Comparison of ENCODE assay signal across 17 mouse cellular contexts in genomic region chr13:30193363-30193762, GRCm38 (mm10). TPM values are rescaled to one million over a fixed set of nuclear protein-coding genes. Genes with fewer than 3 reads are reported as not detected.
A peak's percentile ranks its signal among the peaks of the same experiment; 100 is the strongest.
DNase-seq lines count a peak whose midpoint lies in the region; ATAC-seq lines count a peak whose summit lies in the region.
"Had no signal": no experiment of that assay in that cellular context is flagged by ENCODE, and none has a peak within 500 bp of the region (broad histone marks: within the 10 kb centered on the region; RNA-seq: fewer than 3 reads in every experiment).

No protein-coding gene starts in this region.

- H3K4me3 ChIP-seq in forebrain, embryonic 10.5 days = no peak overlapping the region
- H3K4me3 ChIP-seq: embryonic facial prominence, embryonic 13.5 days; heart, embryonic 13.5 days; midbrain, embryonic 10.5 days; neural tube, embryonic 15.5 days had no signal

- H3K9me3 ChIP-seq in forebrain, embryonic 10.5 days = no peaks in the 10 kb centered on the region
- H3K9me3 ChIP-seq: embryonic facial prominence, embryonic 13.5 days; heart, embryonic 13.5 days; midbrain, embryonic 10.5 days; neural tube, embryonic 15.5 days had no signal

- peak; percentile 62; the same call in 1 of the 2 replicates for ATAC-seq in monocyte, adult 5-6 weeks (replicated peaks; ENCODE audit: insufficient number of reproducible peaks, low FRiP score, low TSS enrichment, poor library complexity, severe bottlenecking)
- ATAC-seq: intestine, embryonic 16.5 days had no signal

- DNase-seq in heart, adult 11 months = peak; percentile 70
- no peak for DNase-seq in heart, adult 9 months (ENCODE audit: low spot score in 2 of 2)
- DNase-seq in 416B (ENCODE audit: low read depth) = peak; percentile 16
- peak; percentile 49 for DNase-seq in R1 (ENCODE audit: low read depth, low spot score)
- DNase-seq in spleen, postnatal 4 days (ENCODE audit: low spot score in 2 of 2) = no peak
- no peak for DNase-seq in forebrain, embryonic 10.5 days (ENCODE audit: extremely low spot score, low spot score)
- no peak for DNase-seq in urinary bladder, postnatal 25 days (ENCODE audit: low spot score)
- DNase-seq: cerebellum, adult 11-12 months; gastrocnemius, postnatal 14 days; kidney, postnatal 25 days; spleen, adult 18-20 months had no signal

- no peak overlapping the region for H3K27ac ChIP-seq in forebrain, embryonic 10.5 days
- H3K27ac ChIP-seq: embryonic facial prominence, embryonic 13.5 days; heart, embryonic 13.5 days; midbrain, embryonic 10.5 days; neural tube, embryonic 15.5 days had no signal

- H3K36me3 ChIP-seq in forebrain, embryonic 10.5 days (replicated peaks) = no peaks in the 10 kb centered on the region
- H3K36me3 ChIP-seq: embryonic facial prominence, embryonic 13.5 days; heart, embryonic 13.5 days; midbrain, embryonic 10.5 days; neural tube, embryonic 15.5 days had no signal

- 74% methylated on average over 4 of the region's 4 CpGs for WGBS in forebrain, embryonic 10.5 days

- peaks cover 3% of the 10 kb centered on the region; the same call in 1 of the 2 replicates for H3K4me1 ChIP-seq in forebrain, embryonic 10.5 days
- H3K4me1 ChIP-seq: heart, embryonic 13.5 days; midbrain, embryonic 10.5 days; neural tube, embryonic 15.5 days had no signal

- H3K27me3 ChIP-seq in forebrain, embryonic 10.5 days (ENCODE audit: poor library complexity, severe bottlenecking) = no peaks in the 10 kb centered on the region
- H3K27me3 ChIP-seq: embryonic facial prominence, embryonic 13.5 days; heart, embryonic 13.5 days; neural tube, embryonic 15.5 days had no signal

RNA-seq across cellular contexts. Expression of gene Mboat1, which starts 57.1 kb away (rescaled TPM):
- 7.6 to 22.8 TPM (median 13.8 TPM) in 3 replicates for total RNA-seq in monocyte, adult 5-6 weeks (2017)
- 4.4 and 4.8 TPM in 2 replicates for polyA plus RNA-seq in forebrain, embryonic 10.5 days (2016; fragmentation: Nextera tagmentation; extraction: Ambion mirVana)

Comparison
In these comparisons a context has a peak if more than half of its experiments do, and no peak if none do; other contexts are left out.
1. DNase-seq: peak in heart, adult 11 months (single experiment), 416B (single experiment) and R1 (single experiment); none in heart, adult 9 months (0 of 2), spleen, postnatal 4 days (0 of 2), forebrain, embryonic 10.5 days (single experiment) and urinary bladder, postnatal 25 days (single experiment).